Mouse (Mus musculus) embryonic facial prominence, embryonic 10.5 days (tissue): Measurements from ENCODE around the gene Hlcs. TPM values are rescaled to one million over a fixed set of nuclear protein-coding genes. Genes with fewer than 3 reads are reported as not detected.
A peak's percentile ranks its signal among the peaks of the same experiment; 100 is the strongest.

Experiments
- DNase-seq: peaks from one replicate; pipeline ENCODE4 v3.0.0-alpha.2; 2017; ENCODE audit warnings: low spot score
- H3K27ac ChIP-seq: fragments of 300-500 bp; sonication (generic); replicated peaks from 2 replicates; pipeline ENCODE4 v1.5.1; 2016; ENCODE audit warnings: mild to moderate bottlenecking
- H3K27me3 ChIP-seq: fragments of 300-500 bp; sonication (generic); replicated peaks from 2 replicates; pipeline ENCODE4 v1.6.1; 2016; ENCODE audit warnings: low read depth, mild to moderate bottlenecking; ENCODE audit not compliant: poor library complexity, severe bottlenecking
- H3K36me3 ChIP-seq: fragments of 300-500 bp; sonication (generic); replicated peaks from 2 replicates; pipeline ENCODE4 v1.6.1; 2016; ENCODE audit warnings: mild to moderate bottlenecking, moderate library complexity
- H3K4me1 ChIP-seq: fragments of 300-500 bp; sonication (generic); 2 replicates; pipeline ENCODE4 v1.6.1; 2016
- H3K4me3 ChIP-seq: fragments of 300-500 bp; sonication (generic); 2 replicates; pipeline ENCODE4 v1.5.1; 2016; ENCODE audit warnings: mild to moderate bottlenecking, moderate library complexity
- H3K9me3 ChIP-seq: fragments of 300-500 bp; sonication (generic); 2 replicates; pipeline ENCODE4 v1.6.1; 2016; ENCODE audit warnings: mild to moderate bottlenecking
- WGBS: fragments of 180-500 bp; shearing (Covaris S2); methylation state at CpG from one replicate; pipeline ENCODE4 v1.1.7; 2016; 5-methylcytosine and 5-hydroxymethylcytosine counted together
- polyA plus RNA-seq: library from polyadenylated mRNA; unstranded; fragments of >200 nt; fragmentation: Nextera tagmentation; extraction: Ambion mirVana; gene quantifications from 2 replicates; pipeline ENCODE4 v1.2.1, GENCODE M21; 2016

The Hlcs gene
- polyA plus RNA-seq, 1 experiment from 2014 or later, result 12.2 TPM

DNA sequence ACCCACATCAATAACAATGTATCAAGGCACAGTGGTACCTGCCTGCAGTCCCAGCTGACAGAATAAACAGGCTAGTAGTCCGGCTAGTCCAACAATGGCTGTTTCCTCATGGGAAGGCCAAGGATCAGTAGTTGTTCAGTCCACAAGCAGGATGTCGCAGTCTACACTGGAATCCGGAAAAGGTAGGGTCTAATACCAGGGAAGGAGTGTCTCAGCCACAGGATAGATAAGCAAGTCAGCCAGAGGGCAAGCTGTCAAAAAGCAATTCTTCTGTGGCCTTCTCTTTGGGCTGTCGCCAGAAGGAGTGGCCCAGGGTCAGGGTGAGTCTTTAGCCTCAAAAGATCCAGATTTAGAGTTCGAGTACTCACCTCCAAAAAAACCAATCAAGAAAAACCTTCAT lies 4.4 kb upstream of the Hlcs start:
- Histone ChIP-seq H3K4me1 (peaks cover 8% of the 10 kb centered on the region), H3K36me3 (no peaks in the 10 kb centered on the region), H3K27ac (no peak overlapping the region), H3K9me3 (no peaks in the 10 kb centered on the region), H3K4me3 (no peak overlapping the region), H3K27me3 (no peaks in the 10 kb centered on the region)
- DNase-seq, result no peak
- WGBS, result 80% methylated on average over 5 of the region's 5 CpGs

- 62% methylated on average over 1 of the region's 1 CpGs for WGBS
- H3K27me3 ChIP-seq, result no peaks in the 10 kb centered on the region
- H3K27ac ChIP-seq, result no peak overlapping the region
- DNase-seq, result no peak
- no peaks in the 10 kb centered on the region for H3K9me3 ChIP-seq
- peaks cover 19% of the 10 kb centered on the region for H3K4me1 ChIP-seq
- no peaks in the 10 kb centered on the region for H3K36me3 ChIP-seq
- no peak overlapping the region for H3K4me3 ChIP-seq
Observed at GRCm38 (mm10) chr16:94315215-94315614, 1.8 kb upstream of the Hlcs start.

DNA sequence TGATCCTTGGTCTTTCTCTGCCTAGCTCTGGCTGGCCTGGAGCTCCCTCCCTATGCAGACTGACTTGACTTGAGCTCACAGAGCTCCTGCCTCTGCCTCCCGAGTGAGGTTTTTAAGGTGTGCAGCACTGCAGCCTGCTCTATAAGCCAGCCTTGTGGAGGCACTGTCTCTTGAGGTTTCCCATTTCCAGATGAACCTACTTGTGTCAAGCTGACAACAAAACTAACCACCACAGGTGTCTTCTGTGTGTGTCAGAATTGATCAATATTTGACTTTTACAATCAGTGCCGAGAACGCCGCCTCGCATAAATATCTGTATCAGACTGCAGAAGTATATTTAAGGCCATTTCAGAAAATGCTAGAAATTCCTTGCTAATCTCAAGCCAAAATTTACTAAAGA lies 1.3 kb upstream of the Hlcs start:
- H3K27me3 ChIP-seq, result no peaks in the 10 kb centered on the region
- no peaks in the 10 kb centered on the region for H3K36me3 ChIP-seq
- DNase-seq, result no peak
- H3K4me3 ChIP-seq, result no peak overlapping the region
- no peaks in the 10 kb centered on the region for H3K9me3 ChIP-seq
- 91% methylated on average over 5 of the region's 5 CpGs for WGBS
- H3K4me1 ChIP-seq, result peaks cover 19% of the 10 kb centered on the region
- H3K27ac ChIP-seq, result no peak overlapping the region

- no peaks in the 10 kb centered on the region for H3K36me3 ChIP-seq
- H3K27ac ChIP-seq, result peak overlapping the region; percentile 99
- no peaks in the 10 kb centered on the region for H3K27me3 ChIP-seq
- peaks cover 31% of the 10 kb centered on the region for H3K4me1 ChIP-seq
- peak; percentile 89 for DNase-seq
- H3K4me3 ChIP-seq, result peak overlapping the region; percentile 85
- under 1% methylated on average over 20 of the region's 20 CpGs for WGBS
- no peaks in the 10 kb centered on the region for H3K9me3 ChIP-seq
Observed at GRCm38 (mm10) chr16:94312663-94313228, 625 bp downstream of the Hlcs start.

DNA sequence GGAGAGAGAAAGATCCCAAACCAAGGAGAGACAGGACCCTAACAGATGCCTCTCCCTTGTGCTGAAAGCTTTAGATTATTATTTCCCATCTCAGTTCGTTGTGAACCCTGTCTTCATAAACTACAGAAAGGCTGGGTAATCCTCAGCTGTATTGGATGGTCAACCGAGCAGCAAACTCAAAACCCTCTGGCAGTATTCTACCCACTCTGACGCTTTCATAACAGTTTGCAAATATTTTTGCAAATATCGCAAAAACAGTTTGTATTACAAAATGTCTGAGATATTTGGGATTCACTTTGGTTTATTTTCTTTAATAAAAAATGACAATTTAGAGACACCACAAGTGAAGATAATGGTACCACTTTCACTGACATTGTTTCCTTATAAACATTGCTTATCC lies 1.4 kb downstream of the Hlcs start:
- H3K9me3 ChIP-seq, result no peaks in the 10 kb centered on the region
- no peak for DNase-seq
- peaks cover 39% of the 10 kb centered on the region for H3K4me1 ChIP-seq
- peak overlapping the region; percentile 99; the same call in 1 of the 2 replicates for H3K27ac ChIP-seq
- no peaks in the 10 kb centered on the region for H3K27me3 ChIP-seq
- 78% methylated on average over 4 of the region's 4 CpGs for WGBS
- peak overlapping the region; percentile 85 for H3K4me3 ChIP-seq
- no peaks in the 10 kb centered on the region for H3K36me3 ChIP-seq

GRCm38 (mm10) chr16:94311416-94311815 lies 2.0 kb downstream of the Hlcs start:
- H3K9me3 ChIP-seq, result no peaks in the 10 kb centered on the region
- DNase-seq, result no peak
- H3K4me3 ChIP-seq, result peak overlapping the region; percentile 85; the same call in 1 of the 2 replicates
- 74% methylated on average over 1 of the region's 1 CpGs for WGBS
- no peaks in the 10 kb centered on the region for H3K36me3 ChIP-seq
- H3K27ac ChIP-seq, result no peak overlapping the region
- no peaks in the 10 kb centered on the region for H3K27me3 ChIP-seq
- H3K4me1 ChIP-seq, result peaks cover 40% of the 10 kb centered on the region

DNA sequence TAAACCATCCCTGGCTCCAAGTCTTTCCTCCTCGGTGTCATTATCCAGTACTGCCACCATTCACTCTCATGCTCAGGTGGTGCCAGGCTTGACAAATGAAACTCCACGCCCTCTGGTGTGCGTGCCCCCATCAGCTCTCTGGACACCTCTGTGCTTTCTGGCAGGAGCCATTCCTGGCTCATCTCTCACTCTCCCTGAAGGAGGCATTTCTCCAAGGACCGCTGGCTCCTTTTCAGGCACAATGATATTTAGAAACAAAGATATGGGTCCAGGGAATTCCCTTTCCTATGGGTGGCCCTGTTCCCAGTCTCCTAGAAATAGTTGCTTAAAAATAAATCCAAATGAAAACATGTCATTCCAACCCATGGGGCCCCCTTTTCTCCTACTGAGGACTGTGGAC lies 4.3 kb downstream of the Hlcs start:
- no peaks in the 10 kb centered on the region for H3K36me3 ChIP-seq
- H3K9me3 ChIP-seq, result peaks cover 8% of the 10 kb centered on the region
- WGBS, result 89% methylated on average over 4 of the region's 4 CpGs
- no peak for DNase-seq
- no peak overlapping the region for H3K27ac ChIP-seq
- H3K27me3 ChIP-seq, result peaks cover 5% of the 10 kb centered on the region
- H3K4me3 ChIP-seq, result no peak overlapping the region
- H3K4me1 ChIP-seq, result peaks cover 40% of the 10 kb centered on the region

- Histone ChIP-seq H3K4me1 (peaks cover 36% of the 10 kb centered on the region), H3K36me3 (no peaks in the 10 kb centered on the region), H3K27ac (peak overlapping the region; percentile 72), H3K9me3 (peaks cover 8% of the 10 kb centered on the region), H3K4me3 (peak overlapping the region; percentile 18; the same call in 1 of the 2 replicates), H3K27me3 (peaks cover 16% of the 10 kb centered on the region)
- 37% methylated on average over 6 of the region's 6 CpGs for WGBS
- DNase-seq, result peak; percentile 81
Observed at GRCm38 (mm10) chr16:94307942-94308341, 5.4 kb downstream of the Hlcs start.

DNA sequence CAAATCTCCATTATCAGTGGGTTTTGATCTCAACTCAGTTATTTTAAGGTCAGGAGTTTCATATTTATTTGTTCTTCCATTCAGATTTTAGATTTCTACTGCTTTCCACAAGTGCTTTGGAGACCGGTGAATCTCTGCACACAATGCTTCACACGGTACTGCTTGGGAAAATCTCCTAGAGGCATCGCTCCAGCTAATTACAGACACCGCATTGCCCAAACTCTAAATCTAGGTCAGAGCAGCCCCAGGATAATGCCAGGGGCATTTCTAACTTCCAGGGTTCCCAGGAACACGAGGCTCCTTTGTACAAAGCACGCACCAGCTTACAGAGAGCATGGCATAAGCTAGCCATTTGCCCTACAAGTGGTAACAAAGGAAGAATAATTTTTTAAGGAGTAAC lies 5.8 kb downstream of the Hlcs start:
- H3K9me3 ChIP-seq, result peaks cover 8% of the 10 kb centered on the region
- no peaks in the 10 kb centered on the region for H3K36me3 ChIP-seq
- DNase-seq, result no peak
- H3K4me1 ChIP-seq, result peaks cover 40% of the 10 kb centered on the region
- peak overlapping the region; percentile 72 for H3K27ac ChIP-seq
- peak overlapping the region; percentile 18; the same call in 1 of the 2 replicates for H3K4me3 ChIP-seq
- WGBS, result 54% methylated on average over 6 of the region's 6 CpGs
- peaks cover 20% of the 10 kb centered on the region for H3K27me3 ChIP-seq

DNA sequence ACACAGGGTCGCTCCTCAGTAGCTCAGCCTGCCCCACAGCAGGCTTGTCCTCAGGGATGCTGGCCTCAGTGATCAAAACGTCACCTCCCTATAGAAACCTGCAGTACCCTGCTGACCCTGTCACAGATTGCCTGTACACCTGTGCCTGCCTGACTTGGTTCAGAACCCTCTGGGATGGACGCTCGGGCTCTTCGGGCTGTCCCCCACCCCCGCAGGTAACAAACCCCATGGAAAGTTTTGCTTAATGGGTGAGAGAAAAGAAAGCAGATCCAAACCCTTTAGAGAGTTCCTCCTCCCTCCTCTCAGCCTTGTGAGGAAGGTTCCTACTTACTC lies 10.2 kb downstream of the Hlcs start:
- peak overlapping the region; percentile 46 for H3K4me3 ChIP-seq
- H3K36me3 ChIP-seq, result no peaks in the 10 kb centered on the region
- DNase-seq, result no peak
- H3K27ac ChIP-seq, result peak overlapping the region; percentile 57
- peaks cover 8% of the 10 kb centered on the region for H3K9me3 ChIP-seq
- peaks cover 28% of the 10 kb centered on the region for H3K4me1 ChIP-seq
- 25% methylated on average over 6 of the region's 6 CpGs for WGBS
- H3K27me3 ChIP-seq, result peaks cover 31% of the 10 kb centered on the region

- H3K4me3 ChIP-seq, result peak overlapping the region; percentile 46
- peak; percentile 45 for DNase-seq
- H3K36me3 ChIP-seq, result no peaks in the 10 kb centered on the region
- H3K9me3 ChIP-seq, result peaks cover 8% of the 10 kb centered on the region
- peak overlapping the region; percentile 57 for H3K27ac ChIP-seq
- WGBS, result 12% methylated on average over 30 of the region's 30 CpGs
- H3K4me1 ChIP-seq, result peaks cover 21% of the 10 kb centered on the region
- H3K27me3 ChIP-seq, result peaks cover 31% of the 10 kb centered on the region
Observed at GRCm38 (mm10) chr16:94302274-94303202, 10.8 kb downstream of the Hlcs start.

DNA sequence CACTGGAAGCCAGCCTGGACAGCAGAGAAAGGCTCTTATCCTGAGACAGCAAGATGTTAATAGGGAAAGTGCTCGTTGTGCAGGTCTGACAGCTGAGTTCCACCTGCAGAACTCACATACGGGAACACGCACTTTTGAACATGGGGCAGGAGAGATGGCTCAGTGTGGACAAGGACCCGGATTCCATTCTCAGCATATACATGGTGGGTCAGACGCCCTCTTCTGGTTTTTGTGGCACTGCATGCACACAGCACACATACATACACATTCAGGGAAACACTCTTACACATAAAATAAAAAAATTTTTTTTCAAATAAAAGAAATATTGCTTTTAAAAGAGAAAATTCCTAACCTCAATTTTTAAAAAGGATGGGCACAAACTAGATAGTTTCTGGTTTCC lies 11.7 kb downstream of the Hlcs start:
- peaks cover 8% of the 10 kb centered on the region for H3K9me3 ChIP-seq
- DNase-seq, result no peak
- H3K4me3 ChIP-seq, result no peak overlapping the region
- H3K27ac ChIP-seq, result no peak overlapping the region
- peaks cover 31% of the 10 kb centered on the region for H3K27me3 ChIP-seq
- H3K36me3 ChIP-seq, result no peaks in the 10 kb centered on the region
- WGBS, result 80% methylated on average over 5 of the region's 5 CpGs
- H3K4me1 ChIP-seq, result peaks cover 15% of the 10 kb centered on the region

DNA sequence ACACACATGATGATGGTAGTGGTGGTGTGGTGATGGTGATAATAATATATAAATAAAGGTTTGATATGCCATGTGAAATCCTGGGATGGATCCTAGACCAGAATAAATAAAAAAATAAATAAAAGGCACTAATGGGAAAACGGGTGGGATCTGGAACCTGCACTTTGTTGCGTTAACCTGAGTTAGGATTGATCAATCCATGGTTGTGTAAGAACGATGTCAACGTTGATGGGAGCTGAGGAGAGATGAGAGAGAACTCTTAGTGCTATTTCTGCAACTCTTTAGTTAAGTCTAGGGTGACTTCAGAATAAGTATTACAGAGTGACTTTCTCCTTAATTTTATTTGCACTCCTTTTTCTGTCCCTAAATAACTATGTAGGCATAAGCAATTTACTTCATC lies 12.2 kb downstream of the Hlcs start:
- no peak overlapping the region for H3K27ac ChIP-seq
- H3K27me3 ChIP-seq, result peaks cover 31% of the 10 kb centered on the region
- no peak overlapping the region for H3K4me3 ChIP-seq
- no peaks in the 10 kb centered on the region for H3K36me3 ChIP-seq
- H3K4me1 ChIP-seq, result peaks cover 15% of the 10 kb centered on the region
- 91% methylated on average over 4 of the region's 4 CpGs for WGBS
- peaks cover 7% of the 10 kb centered on the region for H3K9me3 ChIP-seq
- DNase-seq, result no peak
